Mouse (Mus musculus) left cerebral cortex, adult 8-10 months (tissue): ENCODE data around the gene Rerg. TPM values are rescaled to one million over a fixed set of nuclear protein-coding genes. Genes with fewer than 3 reads are reported as not detected.
A peak's percentile ranks its signal among the peaks of the same experiment; 100 is the strongest.
"Not testable (repeated sequence)": the region's sequence is repeated elsewhere in the genome, so short reads cannot be mapped to it uniquely, and the experiment has no call there.

Source experiments
- DNase-seq, 2 experiments: peaks; one replicate each; pipeline ENCODE4 v3.0.0; 2022; ENCODE audit warnings: low spot score in 2 of 2
- total RNA-seq, 4 experiments: library from RNA; stranded (reverse); gene quantifications; 2 replicates each; pipeline ENCODE4 v1.2.4; 2022

Rerg gene
- total RNA-seq, 4 experiments from 2014 or later: 13.6 to 17.9 (median 15.1) TPM

DNA sequence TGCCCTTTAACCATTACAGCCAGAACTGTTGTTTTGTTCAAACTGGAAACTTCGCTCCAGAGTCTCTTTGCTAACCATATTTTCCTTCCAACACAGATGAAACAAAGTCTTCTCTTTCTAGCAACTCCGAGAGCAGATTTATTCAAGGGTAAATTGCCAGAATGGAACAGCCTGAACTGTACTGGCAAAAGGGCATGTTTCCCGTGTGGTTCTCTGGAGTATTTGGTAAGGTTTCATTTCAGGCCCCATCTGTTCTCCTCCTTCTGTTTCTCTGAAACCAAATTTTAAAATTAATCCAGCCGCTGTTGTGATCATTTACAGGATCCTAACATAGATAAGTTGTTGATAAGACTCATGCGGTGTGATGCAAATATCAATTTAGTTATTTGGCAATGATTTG lies 82.3 kb downstream of the Rerg start:
- no peak for DNase-seq

DNA sequence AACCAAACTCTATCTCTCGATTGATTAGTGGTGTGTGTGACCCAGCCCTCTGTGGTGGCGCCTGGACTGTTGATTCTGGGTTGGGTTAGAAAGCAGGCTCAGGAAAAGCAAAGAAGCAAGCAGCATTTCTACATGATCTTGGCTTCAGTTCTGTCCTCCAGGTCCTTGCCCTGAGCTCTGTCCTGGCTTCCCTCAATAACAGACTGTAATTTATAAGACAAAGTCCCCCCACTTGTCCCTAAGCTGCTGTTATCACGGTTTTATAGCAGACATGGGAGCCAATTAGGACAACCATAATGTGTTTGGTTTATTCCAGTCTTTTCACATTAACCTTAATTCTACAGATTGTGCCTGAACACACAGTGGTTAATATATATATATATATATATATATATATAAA lies 82.8 kb downstream of the Rerg start:
- DNase-seq: no peak

DNA sequence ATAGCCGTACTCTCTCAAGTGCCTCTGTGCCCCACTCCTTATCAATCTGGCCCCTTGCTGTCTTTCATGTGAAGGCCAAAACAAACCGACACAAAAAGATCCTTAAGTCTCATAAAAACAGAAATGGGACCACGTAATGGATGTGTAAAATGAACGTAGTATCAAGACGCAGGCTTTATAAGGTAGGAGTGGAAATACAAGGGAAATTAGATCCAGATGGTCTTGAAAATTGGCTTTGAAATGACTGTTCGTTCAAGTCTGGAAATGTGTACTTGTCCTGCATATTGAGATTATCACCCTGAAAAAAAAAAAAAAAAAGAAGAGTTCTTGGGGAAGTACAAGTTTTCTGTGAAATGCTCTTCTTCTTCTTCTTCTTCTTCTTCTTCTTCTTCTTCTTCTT lies 90.6 kb downstream of the Rerg start:
- no peak for DNase-seq

DNA sequence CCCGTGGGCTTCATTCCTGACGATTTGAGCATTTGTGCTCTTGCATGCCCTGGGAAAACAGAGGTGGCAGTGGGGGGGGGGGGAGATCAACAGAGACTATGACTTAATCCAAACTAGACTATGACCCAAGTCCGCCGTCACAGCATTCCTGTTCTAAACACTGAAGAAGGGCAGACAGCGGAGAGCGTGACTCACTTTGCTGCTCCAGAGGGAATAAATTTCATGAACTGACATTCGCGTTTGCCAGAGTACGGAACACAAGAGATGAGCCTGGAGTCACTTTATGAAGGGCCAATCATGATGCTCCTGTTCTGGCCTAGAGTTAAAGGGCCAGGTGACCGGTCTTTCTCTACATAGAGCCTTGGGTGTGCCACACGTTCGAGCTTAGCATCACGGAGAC lies 93.6 kb downstream of the Rerg start:
- DNase-seq: no peak

DNA sequence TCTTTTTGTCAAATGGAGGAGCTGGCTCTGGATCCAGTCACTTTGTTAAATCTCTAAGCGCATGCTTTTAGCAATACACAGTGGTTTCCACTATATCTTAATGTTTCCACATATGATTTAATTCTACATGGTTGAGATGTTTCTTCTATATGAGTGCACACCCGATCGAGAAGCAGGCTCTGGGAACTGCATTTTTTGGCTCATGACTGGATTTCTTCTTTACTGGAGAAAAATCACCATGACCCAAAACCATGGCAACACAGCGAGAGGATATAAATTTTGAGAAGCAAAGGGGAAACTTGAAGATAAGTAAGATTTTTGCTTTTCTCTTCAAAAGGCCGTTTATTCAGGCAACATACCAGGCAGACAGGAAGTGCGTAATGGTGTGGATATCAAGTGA lies 94.1 kb downstream of the Rerg start:
- DNase-seq: no peak

DNA sequence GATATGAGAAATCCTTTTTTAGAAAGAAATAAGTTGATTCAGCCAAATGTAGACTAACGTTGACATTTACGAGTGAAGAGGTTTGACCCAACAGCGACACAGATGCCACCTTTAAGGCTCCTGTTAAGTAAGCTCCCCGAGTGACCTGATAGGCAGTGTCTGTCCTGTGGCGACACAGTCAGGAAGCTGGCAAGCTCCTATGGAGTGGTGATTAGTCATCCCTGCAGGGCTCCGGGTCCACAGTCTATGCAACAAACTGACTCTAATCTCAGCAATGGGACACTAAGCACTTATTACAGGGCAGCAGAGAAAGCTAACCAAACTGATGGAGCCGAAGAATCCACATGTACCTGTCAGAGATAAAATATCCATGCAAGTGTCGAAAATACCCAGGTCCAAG lies 98.0 kb downstream of the Rerg start:
- DNase-seq: no peak

DNA sequence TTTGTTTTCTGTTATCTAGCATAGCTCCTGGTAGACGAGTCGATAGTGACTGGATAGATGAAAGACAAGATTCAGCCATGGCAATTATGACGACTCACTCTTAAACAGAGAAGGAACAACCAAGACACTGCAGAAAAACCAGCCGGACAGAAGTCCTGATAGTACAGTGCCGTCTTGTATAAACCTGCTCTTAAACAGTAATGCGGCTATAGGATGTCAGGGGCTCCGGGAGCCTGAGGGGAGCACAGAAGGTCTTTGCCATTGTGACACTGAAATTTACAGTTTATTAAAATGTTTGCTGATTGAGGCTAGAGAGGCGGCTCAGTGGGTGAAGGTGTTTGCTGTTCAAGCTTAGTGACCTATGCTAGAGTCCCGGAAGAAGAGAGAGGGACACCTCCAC lies 98.8 kb downstream of the Rerg start:
- no peak for DNase-seq

DNA sequence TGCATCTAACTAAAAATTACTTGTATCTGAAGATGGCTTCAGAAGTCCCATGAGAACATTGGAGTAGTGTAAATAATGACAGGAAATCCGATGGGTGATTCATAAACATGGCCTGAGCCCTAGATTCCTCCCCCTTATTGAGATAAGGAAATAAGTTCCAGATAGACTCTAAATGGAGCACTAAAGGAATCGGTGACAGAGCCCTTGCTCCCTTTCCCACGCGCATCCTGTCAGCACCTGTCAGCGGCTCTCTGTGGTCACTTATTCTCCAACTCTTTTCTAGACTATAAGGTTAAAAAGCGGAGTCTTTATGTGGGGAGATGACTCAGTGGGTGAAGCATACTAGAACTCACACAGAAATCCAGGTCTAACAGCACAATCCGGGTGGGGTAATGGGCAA lies 104.8 kb downstream of the Rerg start:
- no peak for DNase-seq

DNA sequence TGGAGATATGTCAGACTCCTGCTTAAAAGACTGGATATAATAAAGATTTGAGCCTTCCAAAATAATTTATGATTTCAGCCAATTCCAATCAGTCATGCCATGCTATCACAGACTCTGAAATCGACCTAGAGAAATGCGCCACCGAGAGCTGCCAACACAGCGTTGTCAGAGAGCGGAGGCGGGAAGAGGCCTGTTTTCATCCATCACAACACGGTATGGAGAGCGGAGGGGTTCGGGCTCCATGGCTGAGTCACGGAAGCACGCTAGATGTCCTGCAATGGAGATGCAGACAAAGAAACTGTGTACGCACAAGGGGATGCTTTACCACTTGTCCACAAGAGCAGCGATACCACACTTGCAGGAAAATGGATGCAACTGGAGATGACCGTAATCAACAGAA lies 105.5 kb downstream of the Rerg start:
- DNase-seq: no peak

DNA sequence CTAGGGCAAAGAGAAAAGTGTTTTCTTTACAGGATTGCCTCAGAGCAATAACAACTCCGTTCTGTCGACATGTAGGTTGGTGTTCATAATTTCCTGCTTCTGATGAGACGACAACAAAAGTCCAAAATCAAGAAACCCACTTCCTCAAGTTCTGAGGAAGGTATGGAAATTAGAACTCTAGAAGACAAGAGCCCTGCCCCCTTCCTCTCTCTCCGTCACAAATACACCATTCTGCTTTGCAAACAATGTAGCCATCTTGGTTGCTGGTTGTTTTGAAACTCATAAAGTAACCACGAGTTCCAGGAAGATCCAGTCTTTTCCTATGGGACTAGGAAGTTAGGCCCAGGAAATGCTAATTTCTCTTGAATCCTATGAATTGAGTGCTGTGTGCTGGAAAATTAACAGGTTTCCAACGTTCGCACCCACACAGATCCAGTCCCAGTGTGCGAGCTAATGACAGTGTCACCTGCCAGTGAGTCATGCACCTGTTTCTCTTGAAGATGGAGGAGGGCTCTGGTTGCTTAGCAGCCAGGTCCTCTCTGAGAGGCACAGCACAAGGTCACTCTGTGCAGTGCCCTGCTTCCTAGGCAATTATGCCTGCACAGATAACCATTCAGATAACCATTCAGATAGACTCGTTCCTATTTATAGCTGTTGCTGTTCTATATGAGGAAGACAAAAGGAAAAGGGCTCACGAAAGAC lies 106.9 kb downstream of the Rerg start:
- peak in 1 of 2 experiments; percentile 24 for DNase-seq

DNA sequence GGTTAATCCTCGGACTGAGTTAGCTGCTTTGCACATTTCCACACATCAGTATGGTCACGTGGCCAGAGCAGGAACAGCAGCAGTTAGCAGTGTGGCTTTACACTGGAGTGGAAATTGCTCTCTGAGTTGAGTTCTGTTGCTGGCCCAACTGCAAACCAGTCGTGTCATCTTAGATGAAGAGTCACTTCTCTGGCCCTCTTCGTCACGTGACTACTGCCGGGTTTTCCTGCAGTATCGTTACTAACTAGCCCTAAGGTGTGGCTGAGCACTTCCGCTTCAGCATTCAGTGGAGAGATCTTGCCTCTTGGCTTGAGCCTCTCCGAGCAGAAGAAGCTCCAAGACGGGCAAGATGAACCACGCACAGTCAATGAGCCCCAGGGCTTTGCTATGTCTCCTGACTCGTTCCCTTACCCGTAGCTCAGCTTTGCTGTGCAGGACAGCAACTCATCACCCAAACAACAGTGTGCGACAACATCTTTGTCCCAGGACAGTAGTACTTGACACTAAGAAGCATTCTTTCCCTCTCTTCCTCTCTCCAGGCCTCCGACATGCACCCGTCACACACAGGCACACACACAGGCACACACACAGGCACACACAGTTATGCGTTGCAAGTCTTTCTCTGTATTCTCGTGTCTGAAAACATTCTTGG lies 108.3 kb downstream of the Rerg start:
- DNase-seq: no peak

DNA sequence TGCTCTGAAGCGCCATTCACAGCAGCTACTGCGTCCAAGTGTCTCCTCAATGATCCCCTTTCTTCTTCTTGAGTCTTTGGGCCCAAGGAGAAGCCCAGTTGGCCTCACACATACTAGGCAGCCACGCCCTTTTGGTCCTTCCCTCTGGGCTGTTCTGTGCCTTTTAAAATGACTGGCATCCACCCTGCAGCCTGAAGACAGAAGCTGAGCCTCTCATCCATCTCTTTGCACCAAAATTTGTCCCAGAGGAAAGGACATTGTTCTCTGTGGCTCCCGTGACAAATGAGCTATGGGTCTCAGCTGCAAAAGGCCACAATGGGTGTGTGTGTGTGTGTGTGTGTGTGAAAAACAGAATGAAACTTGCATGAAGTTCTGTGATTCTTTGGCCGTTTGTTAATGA lies 109.7 kb downstream of the Rerg start:
- DNase-seq: no peak

DNA sequence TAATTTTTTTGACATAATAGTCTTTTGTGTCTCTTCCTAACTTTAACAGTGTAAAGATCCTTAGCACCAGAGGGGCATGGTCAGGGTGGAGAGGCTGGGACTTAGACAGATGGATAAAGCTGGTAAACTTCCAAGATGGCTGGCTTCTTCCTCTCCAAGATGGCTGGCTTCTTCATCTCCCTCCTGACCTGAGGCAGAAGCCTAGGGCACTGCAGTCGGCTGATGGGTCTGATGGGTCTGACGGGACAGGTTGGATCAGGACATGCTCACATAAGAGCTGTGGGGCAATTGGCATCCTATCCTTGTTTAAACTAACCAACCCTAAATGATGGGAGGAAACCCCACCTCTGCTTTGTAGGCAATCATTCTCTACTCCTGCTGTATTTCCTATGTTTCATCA lies 112.0 kb downstream of the Rerg start:
- no peak for DNase-seq

DNA sequence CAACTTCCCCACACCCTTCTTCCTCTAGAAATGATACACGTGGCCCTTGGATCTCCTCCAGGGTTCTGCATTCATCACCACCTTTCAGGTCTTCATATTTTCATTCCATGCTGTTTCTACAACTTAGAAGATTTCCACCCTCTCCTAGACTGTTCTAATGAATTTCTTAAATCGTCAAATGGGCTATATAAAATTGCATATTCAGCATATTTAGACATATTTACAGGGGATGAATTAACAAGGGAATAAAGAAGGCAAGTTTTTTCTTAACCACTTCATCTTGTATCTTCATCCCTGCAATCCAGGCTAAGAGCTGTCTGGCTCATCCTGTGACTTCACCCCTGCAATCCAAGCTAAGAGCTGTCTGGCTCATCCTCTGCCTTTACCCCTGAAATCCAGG lies 116.2 kb downstream of the Rerg start:
- no peak for DNase-seq

DNA sequence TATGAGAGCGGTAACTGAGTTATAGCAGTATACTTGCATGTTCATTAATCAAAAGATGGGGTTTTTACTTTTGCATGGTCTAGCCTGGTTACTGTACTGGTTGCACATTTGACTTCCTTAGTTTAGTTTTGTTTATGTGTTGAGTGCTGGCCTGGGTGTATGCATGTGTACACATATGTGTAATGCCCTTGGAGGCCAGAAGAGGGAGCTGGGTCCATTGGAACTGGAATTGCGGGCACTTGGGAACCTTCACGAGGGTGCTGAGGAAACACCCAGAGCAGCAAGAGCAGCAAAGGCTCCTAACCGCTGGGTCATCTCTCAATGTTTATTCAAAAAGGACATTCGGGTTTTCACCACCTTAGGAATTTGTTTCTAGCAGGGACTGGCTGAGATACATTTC lies 116.8 kb downstream of the Rerg start:
- no peak for DNase-seq

DNA sequence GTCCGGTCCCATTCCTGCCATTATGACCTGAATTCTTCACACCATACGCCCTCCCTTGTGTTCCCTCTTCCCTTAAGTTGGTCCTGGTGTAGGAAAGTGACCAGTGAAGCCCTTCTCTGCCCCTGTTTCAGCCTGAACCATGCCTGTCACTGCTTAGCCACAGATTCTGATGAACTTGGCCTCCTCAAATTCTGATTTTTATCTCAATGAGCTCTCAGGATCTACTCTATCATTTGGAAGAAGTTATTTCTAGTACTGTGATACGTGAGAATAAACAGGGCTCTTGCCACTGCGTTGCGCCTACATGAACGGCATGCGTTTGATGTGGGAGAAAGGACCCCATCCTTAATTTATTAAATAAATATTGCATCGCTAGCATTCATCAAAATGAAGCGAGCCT lies 117.3 kb downstream of the Rerg start:
- DNase-seq: no peak

DNA sequence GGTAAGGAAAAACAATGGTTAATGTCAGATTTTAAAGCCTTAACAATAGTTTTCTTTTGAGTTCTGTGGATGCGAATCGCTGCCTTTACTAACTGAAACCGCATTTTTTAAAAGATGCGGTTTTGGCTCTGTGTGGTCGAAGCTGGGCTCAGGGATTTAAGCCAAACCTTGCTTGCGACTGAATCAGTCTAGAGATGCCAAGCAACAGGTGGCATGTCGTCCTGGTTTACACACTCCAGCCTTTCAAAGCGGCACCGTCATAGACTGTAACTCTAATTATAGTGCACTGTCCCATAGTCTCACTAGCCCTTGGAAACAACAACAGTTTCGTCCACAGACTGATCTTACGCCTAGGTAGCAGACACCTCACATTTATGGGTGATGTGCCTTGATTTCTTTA lies 123.3 kb downstream of the Rerg start:
- DNase-seq: no peak

DNA sequence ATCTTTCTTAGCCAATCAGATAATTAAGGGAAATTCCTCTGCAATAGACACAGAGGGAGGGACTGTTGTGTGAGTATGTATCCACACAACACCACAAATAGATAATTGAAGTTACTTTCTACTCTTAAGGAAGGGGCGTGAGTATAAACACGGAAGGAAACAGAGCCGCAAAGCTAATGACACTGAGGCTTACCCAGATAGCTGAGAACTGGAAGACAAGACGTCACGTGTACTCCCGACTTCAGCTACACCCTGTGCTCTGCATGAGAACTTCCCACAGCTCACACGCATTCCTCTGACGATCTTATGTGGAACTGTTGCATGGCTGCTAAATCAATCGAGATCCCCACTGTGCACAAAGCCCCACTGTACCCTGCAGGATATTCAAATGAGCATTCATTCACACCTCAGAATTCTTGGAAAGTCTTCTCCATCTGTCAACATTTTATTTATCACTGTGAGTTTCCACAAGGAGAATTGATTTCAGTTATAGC lies 125.2 kb downstream of the Rerg start:
- DNase-seq: no peak

DNA sequence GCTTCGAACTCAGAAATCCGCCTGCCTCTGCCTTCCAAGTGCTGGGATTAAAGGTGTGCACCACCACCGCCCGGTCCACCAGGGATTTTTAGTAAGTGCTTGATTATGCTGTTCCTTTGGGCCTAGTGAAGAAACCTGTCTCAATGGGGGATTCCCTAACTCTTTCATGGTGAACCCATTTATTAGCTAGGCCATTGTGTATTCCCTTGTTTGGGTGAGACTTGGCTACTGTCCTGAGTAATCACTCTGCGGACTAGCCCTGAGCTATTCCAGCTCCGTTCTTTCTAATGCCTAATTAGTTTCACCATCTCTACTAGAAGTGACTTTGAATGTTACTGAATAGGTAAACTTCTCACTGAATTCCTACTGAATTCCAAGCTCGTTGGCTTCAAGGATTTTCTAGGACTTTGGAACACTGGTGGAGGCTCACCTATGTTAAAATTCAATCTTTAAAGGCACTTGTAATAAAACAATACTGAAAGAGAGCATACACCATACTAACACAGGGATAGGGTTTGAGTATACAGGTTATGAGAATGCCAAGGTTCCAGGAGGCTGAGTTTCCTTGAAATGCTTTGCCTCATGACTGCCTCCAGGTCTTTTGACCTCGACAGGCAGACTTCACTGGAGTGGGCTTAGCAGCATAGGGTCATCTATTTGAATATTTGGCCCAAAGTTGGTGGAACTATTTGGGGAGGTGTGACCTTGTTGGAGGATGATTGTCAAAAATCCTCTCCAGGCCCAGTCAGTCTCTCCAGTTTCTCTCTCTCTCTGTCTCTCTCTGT lies 134.5 kb downstream of the Rerg start:
- DNase-seq: not testable (repeated sequence)

DNA sequence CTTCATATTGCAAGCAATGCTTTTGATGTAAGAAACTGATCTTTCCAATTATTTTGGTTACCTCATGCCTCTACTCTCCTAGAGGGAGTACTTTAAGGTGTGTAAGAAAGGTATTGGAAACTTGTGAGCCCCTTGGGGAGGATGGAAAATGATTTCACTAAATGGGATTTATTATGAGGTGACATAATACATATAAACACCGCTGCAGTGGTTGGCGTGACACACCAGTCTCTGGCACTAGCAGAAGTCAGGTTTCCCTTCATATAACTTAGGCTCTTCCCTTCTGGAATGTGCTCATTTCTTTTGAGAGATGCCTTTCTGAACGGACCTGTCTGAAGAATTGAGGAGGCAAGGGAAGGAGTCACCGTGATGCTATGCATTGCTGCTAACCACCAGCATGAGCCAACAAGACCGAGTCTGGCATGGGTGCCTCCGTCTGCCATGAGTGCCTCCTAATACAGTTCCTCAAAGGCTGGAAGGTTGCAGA lies 139.6 kb downstream of the Rerg start:
- DNase-seq: no peak

DNA sequence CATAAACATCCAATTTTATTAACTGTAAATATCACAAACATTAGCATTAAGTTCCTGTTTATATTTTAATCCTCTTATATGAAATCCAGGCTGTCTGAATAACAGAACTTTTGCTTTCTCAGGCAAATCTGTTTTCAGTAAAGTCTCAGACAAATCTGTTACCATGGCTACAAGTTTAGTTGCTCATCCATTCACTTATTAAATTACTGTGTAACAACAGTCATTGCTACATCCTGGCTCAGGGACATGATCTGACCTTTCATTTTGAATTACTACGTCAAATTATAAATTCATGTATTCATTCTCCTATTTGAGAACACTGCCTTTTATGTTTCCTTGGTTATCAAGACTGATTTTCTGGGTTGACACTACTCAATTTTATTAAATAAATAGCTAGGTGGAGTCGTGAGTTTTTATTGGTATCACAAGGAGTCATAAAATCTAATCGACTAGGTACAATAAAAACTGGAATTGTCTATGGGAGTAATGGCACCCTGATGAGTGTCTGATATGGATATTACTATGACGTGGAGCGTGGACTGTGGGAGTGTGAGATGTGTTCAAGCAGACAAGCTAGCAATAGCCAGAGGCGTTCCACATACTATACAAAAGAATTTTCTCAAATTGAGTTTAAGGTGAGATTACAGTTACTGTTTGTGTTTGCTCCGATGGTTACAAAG lies 140.2 kb downstream of the Rerg start:
- DNase-seq: no peak

DNA sequence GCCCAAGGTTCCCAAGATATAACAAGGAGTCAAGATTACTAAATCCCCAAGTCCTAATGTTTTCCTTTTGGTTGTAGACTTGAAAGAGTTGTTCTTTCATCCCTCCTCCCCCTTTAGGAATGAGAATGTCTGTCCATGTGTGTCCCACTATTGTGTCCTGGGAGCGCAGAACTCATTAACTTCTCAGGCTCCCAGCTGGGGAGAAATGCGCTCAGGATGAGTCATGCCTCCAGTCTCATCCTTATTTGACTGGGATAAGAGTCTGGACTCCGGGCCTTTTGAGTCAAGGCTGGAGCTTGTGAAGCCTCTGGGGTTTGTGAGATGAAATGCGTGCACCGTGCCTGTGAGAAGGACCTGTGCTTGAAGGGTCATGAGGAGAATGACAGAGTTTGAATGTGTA lies 144.8 kb downstream of the Rerg start:
- DNase-seq: no peak
